Mouse (Mus musculus): Measurements from ENCODE around the gene Gsdme. TPM values are rescaled to one million over a fixed set of nuclear protein-coding genes. Genes with fewer than 3 reads are reported as not detected.

Gsdme gene
- total RNA-seq, 4 experiments from 2014 or later = 0.27 to 0.75 (median 0.55) TPM

- no peak for DNase-seq (ENCODE audit: low spot score)
Measured at GRCm38 (mm10) chr6:50189376-50189775, 74.3 kb downstream of the Gsdme start.

GRCm38 (mm10) chr6:50187955-50188354 lies 75.7 kb downstream of the Gsdme start:
- DNase-seq (ENCODE audit: low spot score) = peak; percentile 18

GRCm38 (mm10) chr6:50180189-50180588 lies 83.5 kb downstream of the Gsdme start:
- DNase-seq (ENCODE audit: low spot score) = peak; percentile 53

GRCm38 (mm10) chr6:50175736-50176135 lies 87.9 kb downstream of the Gsdme start:
- DNase-seq (ENCODE audit: low spot score) = no peak

- no peak for DNase-seq (ENCODE audit: low spot score)
Measured at GRCm38 (mm10) chr6:50169771-50170170, 93.9 kb downstream of the Gsdme start.

GRCm38 (mm10) chr6:50168821-50169220 lies 94.8 kb downstream of the Gsdme start:
- no peak for DNase-seq (ENCODE audit: low spot score)

- DNase-seq (ENCODE audit: low spot score) = no peak
Measured at GRCm38 (mm10) chr6:50163013-50163412, 100.6 kb downstream of the Gsdme start.

GRCm38 (mm10) chr6:50159842-50160241 lies 103.8 kb downstream of the Gsdme start:
- no peak for DNase-seq (ENCODE audit: low spot score)

- no peak for DNase-seq (ENCODE audit: low spot score)
Measured at GRCm38 (mm10) chr6:50149378-50149777, 114.3 kb downstream of the Gsdme start.

- DNase-seq (ENCODE audit: low spot score) = no peak
Measured at GRCm38 (mm10) chr6:50146158-50146557, 117.5 kb downstream of the Gsdme start.

- DNase-seq (ENCODE audit: low spot score) = no peak
Measured at GRCm38 (mm10) chr6:50139526-50139925, 124.1 kb downstream of the Gsdme start.

Other genes starting within 250 kb of the Gsdme start
- gene Mpp6, start 153.6 kb downstream of the Gsdme start, total RNA-seq (2022) = 10 to 100 TPM; 56.0 to 63.6 (median 61.3) TPM
- 10 to 100 TPM; 20.2 to 31.0 (median 25.7) TPM for gene Osbpl3, start 192.3 kb upstream of the Gsdme start, total RNA-seq (2022)